Mouse (Mus musculus): ENCODE results near the gene Sema4g.

GRCm38 (mm10) chr19:45024775-45025174 lies 35.9 kb downstream of the Sema4g start:
- TF ChIP-seq GATA1 (IDR thresholded peaks at IDR 0.05; ENCODE audit: borderline replicate concordance, low read length) (no peak), FLI1 (IDR thresholded peaks at IDR 0.05; ENCODE audit: low read length) (no peak)

All from megakaryocyte, embryonic 14.5 days (primary cell).